12 mouse cellular contexts compared by ENCODE assay signal in genomic region chr15:94263866-94264496, GRCm38 (mm10).
DNase-seq lines count a peak whose midpoint lies in the region; ATAC-seq and TF ChIP-seq lines count a peak whose summit lies in the region.
"Had no signal": no experiment of that assay in that cellular context is flagged by ENCODE, and none has a peak within 500 bp of the region (broad histone marks: within the 10 kb centered on the region; RNA-seq: fewer than 3 reads in every experiment).

No protein-coding gene starts in this region.

- no peak overlapping the region for H3K9ac ChIP-seq in forebrain, embryonic 15.5 days (replicated peaks)
- H3K9ac ChIP-seq in forebrain, embryonic 12.5 days, result no peak overlapping the region
- H3K9ac ChIP-seq in lung, embryonic 14.5 days, result no peak overlapping the region
- H3K9ac ChIP-seq in heart, adult 2 months (ENCODE audit: low read depth, low read length), result no peak overlapping the region
- H3K9ac ChIP-seq: heart, embryonic 13.5 days; kidney, embryonic 15.5 days; limb, embryonic 13.5 days had no signal

- intact Hi-C loops in heart, adult 2 months (cut with DNase I), result no loop called here

- no peaks in the 10 kb centered on the region for H3K27me3 ChIP-seq in forebrain, embryonic 15.5 days
- no peaks in the 10 kb centered on the region for H3K27me3 ChIP-seq in forebrain, embryonic 12.5 days
- H3K27me3 ChIP-seq in lung, embryonic 14.5 days (ENCODE audit: insufficient read depth, low read length), result no peaks in the 10 kb centered on the region
- no peaks in the 10 kb centered on the region for H3K27me3 ChIP-seq in heart, adult 2 months (ENCODE audit: control insufficient read depth, insufficient read depth, low read length)
- H3K27me3 ChIP-seq: heart, embryonic 13.5 days; kidney, embryonic 15.5 days; limb, embryonic 13.5 days had no signal

- H3K27ac ChIP-seq in forebrain, embryonic 15.5 days (replicated peaks), result peak overlapping the region; percentile 16
- H3K27ac ChIP-seq in forebrain, embryonic 12.5 days, result no peak overlapping the region
- no peak overlapping the region for H3K27ac ChIP-seq in lung, embryonic 14.5 days (ENCODE audit: low read depth)
- no peak overlapping the region for H3K27ac ChIP-seq in heart, adult 2 months
- H3K27ac ChIP-seq: heart, embryonic 13.5 days; kidney, embryonic 15.5 days; limb, embryonic 13.5 days had no signal

- DNase-seq in lung, embryonic 14.5 days, result peak; percentile 61
- no peak for DNase-seq in lung, adult 18-20 months
- DNase-seq in cerebellum, adult 8-10 months, result peak; percentile 11
- DNase-seq in lung, postnatal 10 days, result peak; percentile 41
- DNase-seq in thymus, postnatal 36 days, result no peak
- DNase-seq in heart, adult 2 months, result no peak
- DNase-seq: thymus, postnatal 14 days had no signal

- peaks cover 19% of the 10 kb centered on the region for H3K4me1 ChIP-seq in forebrain, embryonic 15.5 days
- no peaks in the 10 kb centered on the region; the same call in 1 of the 2 replicates for H3K4me1 ChIP-seq in forebrain, embryonic 12.5 days
- peaks cover 6% of the 10 kb centered on the region; the same call in 1 of the 2 replicates for H3K4me1 ChIP-seq in lung, embryonic 14.5 days (ENCODE audit: insufficient read depth)
- H3K4me1 ChIP-seq in heart, adult 2 months (ENCODE audit: control insufficient read depth, insufficient read depth, low read length), result no peaks in the 10 kb centered on the region

- 44% methylated on average over 8 of the region's 8 CpGs for WGBS in forebrain, embryonic 15.5 days
- 72% methylated on average over 8 of the region's 8 CpGs for WGBS in forebrain, embryonic 12.5 days
- WGBS in lung, embryonic 14.5 days, result 44% methylated on average over 8 of the region's 8 CpGs
- WGBS in heart, adult 2 months, result 49% methylated on average over 8 of the region's 8 CpGs

- TF ChIP-seq POLR2A in heart, adult 2 months (IDR thresholded peaks at IDR 0.05; ENCODE audit: insufficient read depth, low read depth, low read length), result no peak

- ATAC-seq in forebrain, embryonic 15.5 days (replicated peaks), result peak; percentile 81
- ATAC-seq in forebrain, embryonic 12.5 days (ENCODE audit: low FRiP score), result no peak
- peak; percentile 23; the same call in 1 of the 2 replicates for ATAC-seq in lung, embryonic 14.5 days (ENCODE audit: insufficient read depth)

- H3K36me3 ChIP-seq in forebrain, embryonic 15.5 days, result no peaks in the 10 kb centered on the region
- H3K36me3 ChIP-seq in forebrain, embryonic 12.5 days (replicated peaks), result no peaks in the 10 kb centered on the region
- H3K36me3 ChIP-seq in lung, embryonic 14.5 days (ENCODE audit: insufficient read depth), result no peaks in the 10 kb centered on the region
- H3K36me3 ChIP-seq in heart, adult 2 months (ENCODE audit: control insufficient read depth, insufficient read depth, low read length), result no peaks in the 10 kb centered on the region
- H3K36me3 ChIP-seq: heart, embryonic 13.5 days; kidney, embryonic 15.5 days; limb, embryonic 13.5 days had no signal

- H3K4me3 ChIP-seq in forebrain, embryonic 15.5 days, result no peak overlapping the region
- H3K4me3 ChIP-seq in forebrain, embryonic 12.5 days (replicated peaks), result no peak overlapping the region
- H3K4me3 ChIP-seq in lung, embryonic 14.5 days (ENCODE audit: low read depth, low read length), result no peak overlapping the region
- no peak overlapping the region for H3K4me3 ChIP-seq in heart, adult 2 months
- H3K4me3 ChIP-seq: heart, embryonic 13.5 days; kidney, embryonic 15.5 days; limb, embryonic 13.5 days had no signal

- no peaks in the 10 kb centered on the region for H3K79me2 ChIP-seq in heart, adult 2 months (replicated peaks; ENCODE audit: control insufficient read depth, insufficient read depth, low read length)

- no peaks in the 10 kb centered on the region for H3K9me3 ChIP-seq in forebrain, embryonic 15.5 days
- no peaks in the 10 kb centered on the region for H3K9me3 ChIP-seq in forebrain, embryonic 12.5 days
- H3K9me3 ChIP-seq in lung, embryonic 14.5 days (ENCODE audit: low read depth, low read length), result no peaks in the 10 kb centered on the region
- H3K9me3 ChIP-seq: heart, embryonic 13.5 days; kidney, embryonic 15.5 days; limb, embryonic 13.5 days had no signal

- no peak overlapping the region for H3K4me2 ChIP-seq in forebrain, embryonic 15.5 days (replicated peaks)
- no peak overlapping the region for H3K4me2 ChIP-seq in forebrain, embryonic 12.5 days
- H3K4me2 ChIP-seq in lung, embryonic 14.5 days, result no peak overlapping the region
- H3K4me2 ChIP-seq: heart, embryonic 13.5 days; kidney, embryonic 15.5 days; limb, embryonic 13.5 days had no signal

- no peak for TF ChIP-seq EP300 in heart, adult 2 months (IDR thresholded peaks at IDR 0.05; ENCODE audit: insufficient read depth, low read depth, low read length)

- no peak for TF ChIP-seq CTCF in lung, embryonic 14.5 days (IDR thresholded peaks at IDR 0.05; ENCODE audit: low read depth)
- TF ChIP-seq CTCF in heart, adult 2 months (IDR thresholded peaks at IDR 0.05), result no peak

Comparison
In these comparisons a context has a peak if more than half of its experiments do, and no peak if none do; other contexts are left out.
1. DNase-seq: peak in lung, embryonic 14.5 days (single experiment), cerebellum, adult 8-10 months (single experiment) and lung, postnatal 10 days (single experiment); none in lung, adult 18-20 months (0 of 2), thymus, postnatal 36 days (0 of 2) and heart, adult 2 months (0 of 2).